Mouse (Mus musculus) right cerebral cortex, postnatal 36 days (tissue): ENCODE results near the gene Cntn4.

Experiments
- DNase-seq, 2 experiments: peaks; one replicate each; pipeline ENCODE4 v3.0.0; 2022; ENCODE audit warnings: low spot score in 2 of 2, mixed read lengths in 1 of 2

Gene Cntn4

GRCm38 (mm10) chr6:106646945-106647344 lies 969.5 kb downstream of the Cntn4 start:
- no peak for DNase-seq

- DNase-seq = no peak
These were observed 986.6 kb downstream of the Cntn4 start for GRCm38 (mm10) chr6:106663780-106664651.

DNA sequence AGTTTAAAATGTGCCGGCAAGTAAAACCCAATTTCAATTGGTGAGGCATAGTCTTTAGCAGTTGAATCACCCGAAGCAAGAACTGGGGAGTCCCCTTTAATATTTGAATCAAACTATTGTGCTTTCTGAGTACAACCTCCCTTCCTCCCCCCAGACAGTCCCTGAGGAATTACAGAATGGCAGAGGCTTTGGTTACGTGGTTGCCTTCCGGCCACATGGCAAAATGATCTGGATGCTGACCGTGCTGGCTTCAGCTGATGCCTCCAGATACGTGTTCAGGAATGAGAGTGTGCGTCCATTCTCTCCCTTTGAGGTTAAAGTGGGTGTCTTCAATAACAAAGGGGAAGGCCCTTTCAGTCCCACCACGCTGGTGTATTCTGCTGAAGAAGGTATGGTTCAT lies 998.1 kb downstream of the Cntn4 start:
- DNase-seq = no peak

DNA sequence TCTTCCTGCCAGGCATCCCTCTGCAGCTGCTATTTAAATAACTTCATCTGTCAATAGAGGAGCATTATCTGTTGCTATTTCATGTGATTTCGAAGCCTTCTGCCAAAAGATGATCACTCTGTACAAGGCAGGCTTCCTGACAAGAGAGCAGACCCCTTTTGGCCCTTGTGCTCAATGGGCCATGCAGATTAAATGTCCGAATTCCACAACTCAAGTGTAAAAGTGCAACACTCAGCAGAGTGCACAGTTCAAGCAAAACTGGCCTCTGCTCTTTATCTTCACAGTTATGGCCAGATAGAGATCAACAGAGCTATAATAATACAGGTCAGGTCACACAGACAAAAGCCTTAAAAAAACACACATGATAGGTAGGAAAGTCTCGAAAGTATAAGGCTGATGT lies 1024.5 kb downstream of the Cntn4 start:
- DNase-seq = no peak

- no peak for DNase-seq
These were observed 1028.1 kb downstream of the Cntn4 start for GRCm38 (mm10) chr6:106705506-106706035.

DNA sequence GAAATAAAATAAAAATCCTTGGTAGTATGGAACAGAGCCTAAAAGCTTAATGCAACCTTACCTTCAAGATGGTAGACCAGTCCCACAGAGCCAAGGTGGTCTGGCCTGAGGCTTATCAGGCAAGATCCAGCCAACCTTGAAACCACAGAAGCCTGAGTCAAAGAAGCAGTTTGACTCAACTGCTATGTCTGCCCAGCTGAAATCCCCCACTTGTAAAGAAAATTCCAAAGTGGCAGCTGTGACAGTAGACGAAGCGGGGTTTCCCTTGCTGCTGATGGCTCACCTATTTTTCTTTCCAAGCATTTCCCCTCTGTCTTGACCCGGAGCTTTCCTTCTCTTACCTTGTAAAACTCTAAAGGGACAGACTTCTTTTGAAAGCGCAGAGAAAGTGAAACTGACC lies 1048.2 kb downstream of the Cntn4 start:
- DNase-seq = no peak

GRCm38 (mm10) chr6:106726078-106726477 lies 1048.6 kb downstream of the Cntn4 start:
- no peak for DNase-seq

- no peak for DNase-seq
These were observed 1050.2 kb downstream of the Cntn4 start for GRCm38 (mm10) chr6:106727703-106728102.

- no peak for DNase-seq
These were observed 1052.3 kb downstream of the Cntn4 start for GRCm38 (mm10) chr6:106729682-106730314.

DNA sequence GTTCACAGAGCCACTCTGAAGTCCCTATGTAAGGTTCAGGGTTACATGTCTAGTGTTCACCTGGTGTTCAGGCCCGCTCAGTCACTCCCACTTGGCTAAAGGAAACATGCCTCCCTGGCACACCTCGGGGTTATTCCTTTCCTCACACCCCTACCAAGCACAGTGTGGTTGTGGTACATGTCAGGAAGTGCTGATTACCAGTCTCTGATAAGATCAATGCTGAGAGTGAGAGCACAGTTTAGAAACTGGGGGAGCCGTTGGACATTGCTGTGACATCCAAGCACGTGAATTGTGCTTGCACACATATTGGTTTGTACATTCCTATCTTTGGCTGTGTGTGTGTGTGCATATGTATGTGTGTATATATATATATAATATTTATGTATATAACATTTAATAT lies 1055.1 kb downstream of the Cntn4 start:
- DNase-seq = no peak

GRCm38 (mm10) chr6:106738229-106738628 lies 1060.8 kb downstream of the Cntn4 start:
- no peak for DNase-seq

- DNase-seq = no peak
These were observed 1062.9 kb downstream of the Cntn4 start for GRCm38 (mm10) chr6:106740244-106740825.

DNA sequence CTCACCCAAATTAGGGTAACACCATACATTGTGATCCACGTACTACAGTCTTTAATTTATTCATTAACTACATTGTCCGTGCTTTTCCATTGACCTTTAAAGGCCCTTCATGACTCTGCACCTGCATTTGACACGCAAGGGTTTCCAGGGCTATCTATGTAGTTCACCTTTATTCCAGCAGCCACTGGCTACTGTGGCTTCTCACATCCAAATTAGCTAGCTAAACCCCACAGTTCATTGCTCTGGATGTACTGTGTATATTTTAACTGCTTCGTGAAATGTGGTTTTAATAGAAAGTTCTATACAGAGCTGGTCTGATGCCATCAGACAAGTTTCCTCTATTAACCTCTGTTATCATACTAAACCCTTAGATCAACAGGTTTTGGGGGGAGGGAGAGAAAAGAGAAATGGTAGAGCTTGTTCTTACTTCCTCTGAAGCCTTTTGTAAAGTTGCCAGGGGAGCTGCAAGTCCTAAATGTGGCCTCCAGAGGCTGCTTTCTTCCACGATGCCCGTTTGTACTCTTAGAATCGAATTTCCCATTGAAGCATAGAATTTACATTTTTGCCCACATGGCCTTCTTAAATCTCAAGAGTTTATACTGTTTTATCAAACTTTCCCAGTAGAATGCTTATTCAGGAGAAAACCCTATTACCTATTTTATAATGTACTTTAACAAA lies 1066.2 kb downstream of the Cntn4 start:
- no peak for DNase-seq

GRCm38 (mm10) chr6:106745673-106746394 lies 1068.4 kb downstream of the Cntn4 start:
- no peak for DNase-seq

DNA sequence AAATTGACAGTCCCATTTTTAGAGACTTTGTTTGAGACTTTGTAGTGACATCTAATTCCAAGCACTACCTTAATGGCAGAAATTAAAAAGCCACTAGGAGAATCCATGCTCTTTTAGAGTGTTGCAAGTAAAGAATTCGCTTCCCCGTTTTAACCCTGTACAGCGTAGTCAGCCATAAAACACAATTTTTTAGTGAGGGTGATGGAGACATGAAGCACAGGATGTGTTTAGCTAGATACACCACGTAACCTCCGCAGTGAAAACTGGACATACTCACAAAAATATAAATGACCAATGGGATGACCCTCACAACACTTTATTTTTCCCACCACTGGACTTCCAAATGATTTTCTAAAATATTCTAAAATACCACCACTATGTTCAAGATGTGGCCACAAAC lies 1069.8 kb downstream of the Cntn4 start:
- DNase-seq = no peak

DNA sequence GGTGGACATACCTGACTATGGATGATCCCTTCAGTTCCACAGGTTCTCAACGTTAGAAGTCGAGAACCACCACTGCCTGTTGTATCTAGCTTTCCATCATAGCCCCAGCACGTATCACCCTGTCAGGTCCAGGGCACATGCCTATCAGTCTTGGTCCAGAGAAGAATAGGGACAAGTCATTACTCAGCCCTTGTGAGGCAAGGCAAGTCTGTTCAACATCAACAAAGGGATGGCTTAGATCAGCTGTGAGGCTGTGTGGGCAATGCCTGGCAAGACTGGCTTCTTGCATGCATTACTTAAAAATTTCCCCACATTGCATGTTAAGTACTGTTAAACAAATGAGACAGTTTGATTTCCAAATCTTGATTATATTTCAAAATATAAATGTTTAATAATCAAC lies 1070.3 kb downstream of the Cntn4 start:
- no peak for DNase-seq
